Mouse (Mus musculus): ENCODE measurements at regions not wholly inside any gene's neighbourhood (a gene's known extent, or its start where the extent isn't known, plus 50 kb on each side); places are given as distances from the start of the nearest gene placed in this dataset.

GRCm38 (mm10) chr1:166903417-166903816 is 97.8 kb upstream of the Fam78b start:
- TF ChIP-seq CTCF (IDR thresholded peaks at IDR 0.05; ENCODE audit: extremely low read depth, insufficient read depth, low read length) (no peak), POLR2A (IDR thresholded peaks at IDR 0.05; ENCODE audit: extremely low read depth, insufficient read depth, low read length) (no peak)

Data from cortical plate, adult 2 months (tissue).